ENCODE assay signal across 14 mouse cellular contexts in the genomic region with DNA sequence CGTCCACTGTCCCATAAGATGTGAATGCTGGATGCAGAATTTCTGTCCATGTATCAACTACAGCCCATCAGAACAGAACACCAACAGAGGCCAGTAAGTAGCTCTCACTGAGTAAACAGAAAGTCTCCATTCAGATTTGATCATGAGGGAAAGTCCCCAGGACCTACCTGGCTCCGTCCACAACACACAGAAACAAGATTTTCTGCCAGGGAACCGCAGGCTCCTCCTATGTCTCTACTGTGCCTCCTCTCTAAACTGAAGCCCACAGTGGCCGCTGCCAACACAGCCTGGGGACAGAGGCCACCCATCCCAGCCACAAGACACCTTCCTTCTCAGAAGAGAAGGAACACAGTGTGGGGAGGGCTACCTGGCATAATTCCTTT. TPM values are rescaled to one million over a fixed set of nuclear protein-coding genes. Genes with fewer than 3 reads are reported as not detected.
DNase-seq lines count a peak whose midpoint lies in the region; ATAC-seq and TF ChIP-seq lines count a peak whose summit lies in the region.
"Had no signal": no experiment of that assay in that cellular context is flagged by ENCODE, and none has a peak within 500 bp of the region (broad histone marks: within the 10 kb centered on the region; RNA-seq: fewer than 3 reads in every experiment).

No protein-coding gene starts in this region.

- TF ChIP-seq CTCF in E14TG2a.4 (conservative IDR thresholded peaks at IDR 0.05; ENCODE audit: low read length), result no peak

- WGBS in heart, embryonic 15.5 days, result 64% methylated on average over 4 of the region's 4 CpGs
- 36% methylated on average over 4 of the region's 4 CpGs for WGBS in limb, embryonic 11.5 days

- H3K4me3 ChIP-seq in heart, embryonic 15.5 days, result no peak overlapping the region
- peak overlapping the region; percentile 67 for H3K4me3 ChIP-seq in E14TG2a.4 (replicated peaks; ENCODE audit: low read length)
- H3K4me3 ChIP-seq in limb, embryonic 11.5 days (ENCODE audit: low read depth, low read length), result no peak overlapping the region
- H3K4me3 ChIP-seq: forebrain, embryonic 15.5 days; neural tube, embryonic 15.5 days had no signal

- no peak for ATAC-seq in heart, embryonic 15.5 days (replicated peaks; ENCODE audit: insufficient number of reproducible peaks, insufficient read depth, low FRiP score, low read depth)
- no peak for ATAC-seq in limb, embryonic 11.5 days (ENCODE audit: insufficient number of reproducible peaks, low FRiP score, low TSS enrichment, low read depth)
- ATAC-seq: forebrain, embryonic 15.5 days had no signal

- H3K36me3 ChIP-seq in heart, embryonic 15.5 days, result no peaks in the 10 kb centered on the region
- H3K36me3 ChIP-seq in E14TG2a.4 (ENCODE audit: insufficient read depth, low read length), result no peaks in the 10 kb centered on the region; the same call in 1 of the 2 replicates
- H3K36me3 ChIP-seq in limb, embryonic 11.5 days (ENCODE audit: control insufficient read depth, insufficient read depth, low read length), result no peaks in the 10 kb centered on the region
- H3K36me3 ChIP-seq: forebrain, embryonic 15.5 days; neural tube, embryonic 15.5 days had no signal

- peak overlapping the region; percentile 35; the same call in 1 of the 2 replicates for H3K4me2 ChIP-seq in heart, embryonic 15.5 days
- no peak overlapping the region for H3K4me2 ChIP-seq in limb, embryonic 11.5 days (ENCODE audit: low read depth, severe bottlenecking)
- H3K4me2 ChIP-seq: forebrain, embryonic 15.5 days; neural tube, embryonic 15.5 days had no signal

- 0 out of 2 replicates have a peak overlapping the region, but pooled peaks have one; percentile 15 for H3K27ac ChIP-seq in heart, embryonic 15.5 days
- peak overlapping the region; percentile 47; the same call in 1 of the 2 replicates for H3K27ac ChIP-seq in limb, embryonic 11.5 days (replicated peaks; ENCODE audit: low read depth, low read length)
- H3K27ac ChIP-seq: forebrain, embryonic 15.5 days; liver, embryonic 14.5 days; neural tube, embryonic 15.5 days had no signal

- H3K9me3 ChIP-seq in heart, embryonic 15.5 days (replicated peaks), result no peaks in the 10 kb centered on the region
- H3K9me3 ChIP-seq in E14TG2a.4 (ENCODE audit: low read length), result no peaks in the 10 kb centered on the region
- no peaks in the 10 kb centered on the region for H3K9me3 ChIP-seq in limb, embryonic 11.5 days (ENCODE audit: control insufficient read depth, low read length)
- H3K9me3 ChIP-seq: forebrain, embryonic 15.5 days; neural tube, embryonic 15.5 days had no signal

- peaks cover 27% of the 10 kb centered on the region for H3K4me1 ChIP-seq in heart, embryonic 15.5 days (replicated peaks)
- peaks cover 87% of the 10 kb centered on the region for H3K4me1 ChIP-seq in E14TG2a.4 (replicated peaks; ENCODE audit: low read depth, low read length)
- peaks cover 22% of the 10 kb centered on the region for H3K4me1 ChIP-seq in limb, embryonic 11.5 days (ENCODE audit: control insufficient read depth, insufficient read depth, low read length)

- H3K9ac ChIP-seq in heart, embryonic 15.5 days, result no peak overlapping the region
- H3K9ac ChIP-seq in limb, embryonic 11.5 days (ENCODE audit: low read length), result no peak overlapping the region
- H3K9ac ChIP-seq: forebrain, embryonic 15.5 days; liver, embryonic 14.5 days; neural tube, embryonic 15.5 days had no signal

- DNase-seq in heart, adult 18-20 months, result no peak
- DNase-seq in A20 (ENCODE audit: low read depth, low spot score), result peak; percentile 37
- DNase-seq in limb, embryonic 11.5 days (ENCODE audit: low spot score), result no peak
- no peak for DNase-seq in ovary, postnatal 36 days (ENCODE audit: low spot score)
- DNase-seq in embryo, embryonic 10.5 days (ENCODE audit: low spot score), result no peak
- DNase-seq in ovary, adult 18-20 months (ENCODE audit: low spot score), result no peak
- DNase-seq: adrenal gland, adult 2 months; cerebellum, adult 8-10 months; gastrocnemius, postnatal 10 days had no signal

- no peaks in the 10 kb centered on the region for H3K27me3 ChIP-seq in heart, embryonic 15.5 days
- no peaks in the 10 kb centered on the region for H3K27me3 ChIP-seq in E14TG2a.4 (ENCODE audit: insufficient read depth, low read length)
- no peaks in the 10 kb centered on the region for H3K27me3 ChIP-seq in limb, embryonic 11.5 days (ENCODE audit: control insufficient read depth, insufficient read depth, low read length)
- H3K27me3 ChIP-seq: forebrain, embryonic 15.5 days; neural tube, embryonic 15.5 days had no signal

RNA-seq across cellular contexts. Expression of a gene that starts 11.1 kb away (rescaled TPM):
- polyA plus RNA-seq in heart, embryonic 15.5 days (2015; fragmentation: Nextera tagmentation; extraction: Ambion mirVana), result 2.2 and 6.6 TPM in 2 replicates
- total RNA-seq in heart, adult 18-20 months (2021), result under 1 TPM; 0.32 to 0.49 TPM
- polyA plus RNA-seq in limb, embryonic 11.5 days (2014; fragmentation: Nextera tagmentation; extraction: Ambion mirVana), result 6.0 and 6.8 TPM in 2 replicates
